Mouse (Mus musculus) adrenal gland, postnatal 0 days (tissue): ENCODE results near the gene Adgrg3. TPM values are rescaled to one million over a fixed set of nuclear protein-coding genes. Genes with fewer than 3 reads are reported as not detected.

Source experiments
- polyA plus RNA-seq: library from polyadenylated mRNA; unstranded; fragments of >200 nt; fragmentation: Nextera tagmentation; extraction: Ambion mirVana; gene quantifications from 2 replicates; pipeline ENCODE4 v1.2.1, GENCODE M21; 2015

Adgrg3 gene
- 2.0 and 6.2 TPM in 2 replicates for polyA plus RNA-seq

GRCm38 (mm10) chr8:95017451-95017850 lies at the start of gene Adgrg3:
Adgrg3 (plus strand) TSS chr8:95017692.

DNA sequence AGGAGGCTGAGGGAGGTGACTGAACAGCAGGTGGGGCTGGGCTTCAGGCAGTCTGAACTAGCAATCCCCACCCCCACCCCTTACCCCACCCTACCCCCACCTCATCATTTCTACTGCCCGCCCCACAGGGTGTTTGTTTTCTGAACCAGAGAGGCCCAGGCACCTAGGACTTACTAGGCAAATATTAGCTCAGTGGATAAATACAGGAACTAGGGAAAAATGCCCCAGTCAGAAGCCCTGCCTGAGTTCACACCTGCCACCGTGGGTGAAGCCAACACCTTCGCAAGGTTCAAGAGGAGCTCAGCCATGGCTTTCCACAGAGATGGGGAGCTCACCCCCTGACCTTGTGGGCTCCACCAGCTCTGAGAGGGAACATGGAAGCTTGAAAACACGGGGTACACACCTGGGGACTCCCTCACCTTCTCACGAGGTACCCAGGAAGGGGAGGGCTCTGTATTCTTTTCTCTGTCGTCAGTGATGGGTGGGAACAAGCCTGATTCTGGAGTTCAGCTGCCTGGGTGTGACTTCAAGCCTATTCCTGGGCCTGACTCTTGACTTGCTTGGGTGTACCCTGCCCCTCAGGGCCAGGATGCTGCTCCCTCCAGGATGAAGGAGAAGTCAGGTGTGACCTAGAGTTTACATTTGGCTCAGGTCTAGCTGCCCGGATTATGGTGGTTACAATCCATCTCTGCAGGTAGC lies 42.9 kb upstream of the Adgrg3 start, which contains the start of gene Adgrg1:
TSS of gene Adgrg1 (plus strand) at position 285 of the 699 bp plus-strand sequence.

GRCm38 (mm10) chr8:95054927-95055510 lies 37.5 kb downstream of the Adgrg3 start, which contains the start of gene Drc7:
Drc7 (plus strand) TSS chr8:95055103.

DNA sequence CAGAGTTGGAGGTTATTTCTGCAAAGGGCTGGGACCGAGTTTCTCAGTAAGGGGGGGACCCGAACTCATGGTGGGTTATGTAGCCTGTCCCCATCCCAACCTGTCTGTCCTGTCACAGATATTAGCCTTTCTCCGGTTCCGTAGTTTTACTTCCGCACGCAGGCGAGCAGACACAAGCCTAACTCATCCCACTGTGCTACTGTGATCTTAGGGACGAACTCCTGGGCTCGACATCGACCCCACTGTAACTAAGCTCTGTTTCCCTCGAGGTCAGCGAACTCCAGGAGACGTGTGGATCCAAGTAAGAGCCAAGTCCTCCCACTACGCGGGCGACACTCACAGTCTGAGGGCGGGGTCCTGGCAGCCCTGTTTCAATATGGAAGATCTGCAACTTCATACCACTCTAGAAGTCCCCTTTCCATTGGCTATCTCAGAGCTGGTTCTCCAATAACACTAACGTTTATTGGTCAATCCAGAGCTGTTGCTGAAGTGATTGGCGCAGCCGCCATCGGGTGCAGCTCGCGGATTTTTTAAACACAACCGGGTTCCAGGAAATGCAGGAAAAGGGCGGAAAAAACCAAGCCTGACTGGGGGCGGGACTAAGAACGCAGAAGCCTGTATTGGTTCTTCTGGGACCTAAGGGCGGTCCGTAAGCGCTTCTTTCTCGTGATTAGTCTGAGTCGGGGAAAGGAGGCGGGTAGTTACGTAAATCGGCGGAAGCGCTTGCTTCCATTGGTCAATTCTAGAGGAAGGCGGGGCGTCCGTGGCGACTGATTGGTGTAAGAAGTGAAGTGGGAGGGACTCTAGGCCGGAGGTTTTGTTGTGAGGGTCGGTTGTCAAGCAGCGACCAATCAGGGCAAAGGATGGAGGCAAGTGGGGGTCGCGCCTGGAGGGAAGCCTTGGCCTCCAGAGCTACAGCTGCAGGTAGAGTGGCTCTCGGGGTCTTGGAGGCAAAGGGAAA lies 63.2 kb downstream of the Adgrg3 start, which contains the start of gene Katnb1:
TSS of gene Katnb1 (plus strand) at position 806 of the 961 bp plus-strand sequence.

Other genes with a start within 250 kb of the Adgrg3 start
- gene Cx3cl1, start 245.7 kb upstream of the Adgrg3 start, polyA plus RNA-seq, result 15.1 and 16.2 TPM in 2 replicates
- gene Ccl17, start 207.2 kb upstream of the Adgrg3 start, polyA plus RNA-seq, result 1.1 and 1.2 TPM in 2 replicates
- gene Coq9, start 179.4 kb upstream of the Adgrg3 start, polyA plus RNA-seq, result 96.9 and 125 TPM in 2 replicates
- gene Ciapin1, start 179.3 kb upstream of the Adgrg3 start, polyA plus RNA-seq, result 78.5 and 86.3 TPM in 2 replicates
- gene Polr2c, start 160.2 kb upstream of the Adgrg3 start, polyA plus RNA-seq, result 88.1 and 91.8 TPM in 2 replicates
- 14.9 and 15.1 TPM in 2 replicates for gene Dok4, start 141.4 kb upstream of the Adgrg3 start, polyA plus RNA-seq
- 16.4 and 20.7 TPM in 2 replicates for gene Ccdc102a, start 99.6 kb upstream of the Adgrg3 start, polyA plus RNA-seq
- 0.08 and 0.16 TPM in 2 replicates for gene Adgrg5, start 94.0 kb upstream of the Adgrg3 start, polyA plus RNA-seq
- 14.0 and 15.7 TPM in 2 replicates for gene Adgrg1, start 42.9 kb upstream of the Adgrg3 start, polyA plus RNA-seq
- not detected in 2 replicates for gene Drc7, start 37.4 kb downstream of the Adgrg3 start, polyA plus RNA-seq
- 13.4 and 14.0 TPM in 2 replicates for gene Katnb1, start 63.5 kb downstream of the Adgrg3 start, polyA plus RNA-seq
- gene Kifc3, start 185.1 kb downstream of the Adgrg3 start, polyA plus RNA-seq, result 34.6 and 61.9 TPM in 2 replicates